Mouse (Mus musculus) brain, embryonic 18.5 days (tissue): Measurements from ENCODE around the gene Sept10.

Experiments used
- DNase-seq: peaks from one replicate; pipeline ENCODE4 v3.0.0-alpha.2; 2012; ENCODE audit warnings: low read depth, low spot score

Sept10 gene

DNA sequence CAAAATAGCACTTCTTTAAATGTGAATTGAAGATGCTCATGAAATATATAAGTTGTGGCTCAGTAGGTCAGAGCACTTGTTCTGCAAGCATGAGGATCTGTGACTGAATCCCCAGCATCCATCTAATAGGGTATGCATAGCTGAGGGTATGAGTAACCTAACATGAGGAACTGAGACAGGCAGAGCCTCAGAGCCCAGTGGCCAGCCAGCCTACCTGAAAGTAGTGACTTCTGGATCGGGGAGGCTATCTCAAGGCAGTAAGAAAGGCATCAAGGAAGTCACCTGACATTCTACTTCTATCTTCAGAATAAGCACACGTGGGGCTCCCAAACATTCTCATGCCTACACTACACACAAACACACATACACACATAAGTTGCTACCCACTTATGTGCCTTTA, 3.5 kb upstream of the Sept10 start:
- DNase-seq: no peak

GRCm38 (mm10) chr10:59223890-59224289, 2.2 kb upstream of the Sept10 start:
- no peak for DNase-seq

DNA sequence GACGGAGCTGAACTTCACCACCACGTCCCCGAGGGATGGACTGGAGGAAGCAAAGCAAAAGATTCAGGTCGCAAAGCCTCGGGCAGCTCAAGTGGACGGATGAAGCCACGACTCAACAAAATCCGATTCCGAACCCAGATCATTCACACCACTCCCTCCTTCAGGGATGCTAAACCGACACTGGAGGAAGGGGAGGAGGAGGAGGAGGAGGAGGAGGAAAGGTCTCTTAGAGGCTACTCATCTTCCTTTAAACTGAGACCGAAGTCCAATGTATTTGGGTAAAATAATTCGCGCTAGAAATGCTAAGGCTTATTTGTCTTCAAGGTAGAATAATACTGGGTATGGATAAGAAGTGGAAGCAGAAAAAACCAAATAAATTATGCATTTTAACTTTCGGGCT, 1.7 kb upstream of the Sept10 start:
- no peak for DNase-seq

- no peak for DNase-seq
These were observed 839 bp upstream of the Sept10 start for GRCm38 (mm10) chr10:59222271-59223101.

DNA sequence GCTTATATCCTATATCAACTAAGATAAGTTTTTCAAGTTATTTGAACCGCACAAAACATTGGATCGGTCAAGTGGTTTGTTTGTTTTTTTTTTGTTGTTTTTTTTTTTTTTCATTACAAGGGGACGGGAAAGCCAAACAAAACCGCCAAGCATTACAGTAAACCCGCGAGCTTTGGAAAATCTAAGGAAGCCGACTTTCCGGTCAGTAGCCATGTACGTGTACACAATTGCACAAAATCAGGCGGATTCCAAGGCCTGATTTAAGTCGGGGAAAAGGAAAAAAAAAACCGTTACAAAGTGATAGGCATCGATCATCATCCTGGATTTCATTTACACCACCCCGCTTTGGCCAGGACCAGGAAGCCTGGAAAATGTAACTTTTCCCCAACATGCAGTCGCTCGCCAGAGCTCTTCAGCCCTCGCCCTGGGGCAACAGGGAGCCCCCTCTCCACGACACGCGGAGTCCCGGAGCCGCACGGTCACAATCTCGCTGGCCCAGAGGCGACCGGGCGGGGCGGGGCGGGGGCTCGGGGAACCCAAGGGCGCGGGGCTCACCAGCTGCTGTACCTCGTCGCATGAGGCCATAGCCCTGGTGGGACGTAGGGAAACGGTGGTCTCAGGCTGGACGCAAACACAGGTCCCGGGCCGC, 699 bp downstream of the Sept10 start:
- no peak for DNase-seq

GRCm38 (mm10) chr10:59200011-59200410, 21.6 kb downstream of the Sept10 start:
- DNase-seq: no peak

DNA sequence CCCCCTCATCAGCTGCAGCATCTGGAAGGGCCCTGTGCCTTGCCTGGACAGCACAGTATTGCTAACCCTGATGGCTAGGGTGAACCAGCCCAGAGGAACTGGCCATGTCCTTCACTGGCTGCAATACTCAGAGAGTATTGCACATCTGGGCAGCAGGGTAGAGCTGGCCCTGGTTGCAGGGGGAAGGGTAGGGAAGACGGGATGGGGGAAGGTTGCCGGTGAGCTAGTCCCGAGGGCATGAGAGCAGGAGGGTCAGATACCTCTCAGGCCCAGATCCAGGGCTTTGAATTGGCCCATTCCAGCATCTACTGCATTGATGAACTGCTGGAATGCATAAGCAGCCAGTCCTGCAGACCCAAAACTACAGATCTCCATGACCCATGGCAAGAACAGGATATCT, 24.9 kb downstream of the Sept10 start:
- DNase-seq: no peak

- DNase-seq: no peak
These were observed 26.8 kb downstream of the Sept10 start for GRCm38 (mm10) chr10:59194891-59195290.

DNA sequence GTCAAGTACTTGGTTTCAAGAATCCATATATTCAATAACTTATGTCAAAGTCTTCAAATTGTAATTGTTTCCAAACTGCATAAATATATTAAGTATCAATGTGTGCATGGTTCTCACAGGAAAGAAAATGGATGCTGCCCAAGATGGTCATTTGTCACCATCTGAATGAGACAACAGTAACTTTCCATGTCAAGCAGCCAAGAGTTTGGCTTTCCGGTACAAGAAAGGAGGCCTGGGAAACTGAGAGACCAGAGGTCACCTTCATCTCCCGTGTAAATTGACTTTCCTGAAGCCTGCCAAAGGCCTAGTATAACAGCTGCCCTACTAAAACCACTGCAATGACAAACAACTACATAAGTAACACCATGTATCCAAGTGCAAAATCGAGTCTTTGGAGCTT, 39.3 kb downstream of the Sept10 start:
- no peak for DNase-seq

GRCm38 (mm10) chr10:59179620-59180019, 42.0 kb downstream of the Sept10 start:
- no peak for DNase-seq

- DNase-seq: no peak
These were observed 49.1 kb downstream of the Sept10 start for GRCm38 (mm10) chr10:59172539-59172938.

DNA sequence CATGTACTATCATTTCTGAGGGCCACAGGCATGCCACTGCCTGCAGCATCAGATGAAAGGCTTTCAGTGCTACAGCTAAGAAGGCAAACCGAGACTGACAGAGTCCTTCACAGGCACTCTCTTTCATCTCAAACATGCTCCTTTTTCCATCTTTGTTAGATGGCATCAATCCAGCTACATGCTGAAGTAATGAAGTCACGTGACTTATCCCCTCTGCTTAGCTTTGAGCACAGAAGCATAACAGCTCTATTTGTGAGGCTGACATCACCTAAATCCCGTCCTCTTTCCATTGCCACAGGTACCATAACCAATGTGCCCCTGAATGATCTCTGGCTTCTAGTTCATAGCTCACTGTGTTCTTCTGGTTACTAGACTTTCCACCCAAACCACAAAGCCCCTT, 50.6 kb downstream of the Sept10 start:
- DNase-seq: no peak

GRCm38 (mm10) chr10:59166104-59166944, 55.3 kb downstream of the Sept10 start:
- DNase-seq: peak; percentile 18

GRCm38 (mm10) chr10:59162185-59162897, 59.3 kb downstream of the Sept10 start:
- DNase-seq: no peak

- DNase-seq: no peak
These were observed 63.0 kb downstream of the Sept10 start for GRCm38 (mm10) chr10:59158627-59159026.

DNA sequence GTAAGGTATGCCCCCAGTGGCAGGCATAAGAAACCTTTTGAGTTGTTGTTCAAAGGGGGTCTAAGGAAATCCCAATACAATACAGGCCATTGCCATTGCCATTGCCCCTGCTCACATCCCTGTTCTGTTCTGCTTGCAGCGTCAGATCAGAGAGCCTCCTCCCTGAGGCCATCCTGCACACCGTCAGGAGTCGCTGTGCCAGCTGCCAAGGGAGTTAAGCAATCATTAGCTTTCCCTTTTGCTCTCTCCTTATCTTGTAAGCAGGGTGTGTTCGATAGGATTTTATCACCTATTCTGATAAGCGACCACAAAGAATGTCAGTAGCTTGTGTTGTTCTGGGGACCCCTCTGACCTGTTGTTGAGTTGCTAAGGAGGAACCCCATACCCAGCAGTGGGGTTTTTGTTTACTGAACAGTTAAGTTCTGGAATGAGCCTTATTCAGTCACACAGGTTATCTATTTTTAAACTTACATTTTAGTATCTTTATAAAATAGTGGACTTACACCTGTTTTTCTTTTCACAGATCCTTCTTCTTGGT, 69.0 kb downstream of the Sept10 start:
- DNase-seq: no peak

GRCm38 (mm10) chr10:59150938-59151657, 70.5 kb downstream of the Sept10 start:
- no peak for DNase-seq

GRCm38 (mm10) chr10:59149956-59150383, 71.7 kb downstream of the Sept10 start:
- DNase-seq: peak; percentile 52

- DNase-seq: no peak
These were observed 88.1 kb downstream of the Sept10 start for GRCm38 (mm10) chr10:59133478-59134009.

DNA sequence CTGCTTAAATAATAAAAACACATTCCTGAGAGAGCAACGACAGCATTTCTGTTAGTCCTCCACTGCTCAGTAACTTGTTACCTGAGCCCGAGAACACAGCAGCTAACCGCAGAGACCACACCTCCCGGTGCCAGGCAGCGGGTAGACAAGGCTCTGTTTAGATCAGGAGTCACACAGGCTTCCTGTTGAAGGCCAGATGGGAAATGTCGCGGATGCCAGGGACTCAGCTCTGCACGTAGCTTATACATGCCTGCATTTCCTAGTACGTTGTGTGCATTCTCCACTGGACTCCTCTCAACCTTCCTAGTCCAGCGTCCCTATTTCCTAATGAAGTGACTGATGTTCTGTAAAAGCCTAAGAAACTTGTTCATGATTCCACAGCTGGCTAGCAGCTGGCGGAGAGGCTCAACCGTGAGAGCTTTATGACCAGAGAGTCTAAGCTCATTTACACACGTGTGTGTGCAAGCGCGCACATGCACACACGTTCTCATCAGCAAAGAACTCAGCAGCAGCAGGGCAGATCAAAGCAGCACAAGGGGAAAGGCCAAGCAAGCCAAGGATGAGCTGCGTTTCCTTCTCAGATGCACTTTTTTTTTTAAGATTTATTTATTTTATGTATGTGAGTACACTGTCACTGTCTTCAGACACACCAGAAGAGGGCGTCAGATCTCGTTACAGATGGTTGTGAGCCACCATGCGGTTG, 89.6 kb downstream of the Sept10 start:
- no peak for DNase-seq
